Mouse (Mus musculus) bone marrow macrophage, adult 2 months (primary cell): ENCODE data around the gene Dnajc7.

Experiments used
- CTCF ChIP-seq: IDR thresholded peaks from 2 replicates; pipeline ENCODE4 v1.5.1; 2012; ENCODE audit warnings: low read depth, mild to moderate bottlenecking, low read length, moderate library complexity
- POLR2A ChIP-seq: IDR thresholded peaks from 2 replicates; pipeline ENCODE4 v1.6.1; 2012; ENCODE audit warnings: mild to moderate bottlenecking, low read depth, low read length, borderline replicate concordance

- TF ChIP-seq POLR2A (no peak), CTCF (no peak)
Observed at GRCm38 (mm10) chr11:100595533-100595932, 24.4 kb downstream of the Dnajc7 start.
